Mouse (Mus musculus) cerebellum, adult 2 months (tissue): ENCODE data around the gene Olfr434.

Experiments
- CTCF ChIP-seq: fragments of 200-500 bp; IDR thresholded peaks from 2 replicates; pipeline ENCODE4 v1.5.1; 2011; ENCODE audit warnings: low read depth, mild to moderate bottlenecking, control low read depth, low read length, moderate library complexity, borderline replicate concordance; ENCODE audit not compliant: insufficient read depth
- POLR2A ChIP-seq: fragments of 200-500 bp; IDR thresholded peaks from 2 replicates; pipeline ENCODE4 v1.6.1; 2011; ENCODE audit warnings: low read length, control low read depth, borderline replicate concordance; ENCODE audit not compliant: insufficient read depth

GRCm38 (mm10) chr6:43205355-43205754 lies 7.5 kb upstream of the Olfr434 start:
- no peak for TF ChIP-seq CTCF
- TF ChIP-seq POLR2A, result no peak
